Mouse (Mus musculus): ENCODE data around the gene Ubl3.

Ubl3 gene

DNA sequence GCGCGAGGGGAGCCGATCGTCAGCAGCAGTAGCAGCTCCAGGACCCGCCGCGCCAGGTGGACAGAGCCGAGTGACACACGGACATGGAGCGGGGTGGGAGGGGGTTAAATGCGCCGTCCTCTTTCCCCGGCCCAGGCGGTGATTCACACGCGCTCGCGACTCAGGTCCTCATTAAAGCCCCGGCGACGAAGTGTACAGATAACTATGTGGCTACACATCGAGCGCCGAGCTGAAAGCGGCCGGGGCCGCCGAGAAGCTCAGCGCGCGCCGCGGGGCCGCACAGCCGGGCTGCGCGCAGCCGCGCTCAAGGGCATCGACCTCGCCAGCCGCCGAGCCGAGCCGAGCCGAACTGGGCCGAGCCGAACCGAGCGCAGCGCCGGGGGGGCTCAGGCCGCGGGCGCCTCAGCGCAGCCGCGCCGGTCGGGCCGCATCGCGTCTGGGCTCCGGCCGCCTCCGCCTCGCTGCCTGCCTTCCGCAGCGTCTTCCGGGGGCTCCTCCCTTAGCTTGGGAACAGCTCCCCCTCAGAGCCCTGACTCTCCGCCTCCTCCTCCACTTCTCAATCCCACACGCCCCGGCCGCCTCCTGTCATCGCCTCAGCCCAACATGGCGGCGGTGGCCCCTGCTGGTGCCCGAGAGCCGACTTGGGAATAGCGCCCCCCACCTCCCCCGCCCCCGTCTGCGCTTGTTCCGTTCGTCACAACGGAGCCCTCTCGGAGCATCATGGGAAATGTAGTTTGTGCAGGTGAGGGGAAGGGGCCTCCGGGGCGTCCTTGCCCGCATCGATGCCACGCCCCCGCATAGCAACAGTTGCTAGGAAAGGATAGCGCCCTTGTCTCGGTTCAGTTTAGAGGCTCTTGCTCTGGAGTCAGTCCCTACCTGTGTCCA, at the start of gene Ubl3:
Gene Ubl3 (minus strand): TSS at position 603 of the 885 bp plus-strand sequence.
- DNase-seq (ENCODE audit: low read depth, low spot score) = peak; percentile 99

DNA sequence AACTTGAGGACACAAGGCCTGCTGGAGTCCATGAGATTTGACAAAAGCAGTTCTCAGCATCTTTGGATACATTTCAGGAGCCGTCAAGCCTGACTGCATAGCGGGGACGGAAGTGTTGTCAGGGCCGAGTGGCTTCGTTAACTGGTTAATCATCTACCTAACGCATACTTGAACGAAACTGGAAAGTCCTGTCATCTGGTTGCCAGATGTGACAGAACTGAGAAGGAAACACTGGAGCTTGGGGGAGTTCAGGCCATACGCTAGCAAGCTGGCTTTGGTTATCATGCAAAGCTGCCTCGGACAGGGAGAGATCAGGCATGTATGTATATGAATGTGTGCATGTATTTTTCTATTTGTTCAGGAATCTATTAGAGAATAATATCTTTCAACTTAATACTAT, 45.8 kb upstream of the Ubl3 start:
- DNase-seq (ENCODE audit: low read depth, low spot score) = no peak

DNA sequence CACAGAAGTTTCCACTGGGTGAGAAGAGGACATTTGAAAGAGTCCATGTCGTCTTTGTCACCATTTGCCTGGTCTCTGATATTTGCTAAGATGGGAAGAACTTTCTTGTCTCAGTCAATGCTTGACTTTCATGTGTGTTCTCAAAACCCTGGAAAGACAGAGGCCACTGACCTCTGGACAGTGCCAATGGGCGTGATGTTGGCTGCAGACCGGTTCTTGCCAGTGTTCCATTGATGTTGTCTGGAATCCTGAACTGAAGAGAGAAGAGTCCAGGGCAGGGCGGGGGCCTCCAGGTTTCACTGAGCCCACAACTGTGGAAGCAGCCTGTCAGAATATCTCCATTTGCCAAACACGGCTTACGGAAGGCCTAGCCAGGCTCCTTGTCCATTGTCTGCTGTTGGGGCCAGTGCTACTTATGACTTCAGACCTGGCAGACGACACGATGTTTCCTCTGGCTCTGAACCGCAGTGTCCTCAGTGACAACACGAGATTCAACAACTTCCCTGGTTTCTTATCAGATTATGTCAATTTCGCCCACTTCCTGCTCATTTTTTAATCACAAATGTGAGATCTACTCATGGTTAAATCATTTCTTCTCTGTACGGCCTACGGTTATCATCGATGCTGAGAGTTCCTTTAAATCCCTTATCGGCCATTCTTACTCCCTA, 43.6 kb upstream of the Ubl3 start:
- DNase-seq (ENCODE audit: low read depth, low spot score) = no peak

DNA sequence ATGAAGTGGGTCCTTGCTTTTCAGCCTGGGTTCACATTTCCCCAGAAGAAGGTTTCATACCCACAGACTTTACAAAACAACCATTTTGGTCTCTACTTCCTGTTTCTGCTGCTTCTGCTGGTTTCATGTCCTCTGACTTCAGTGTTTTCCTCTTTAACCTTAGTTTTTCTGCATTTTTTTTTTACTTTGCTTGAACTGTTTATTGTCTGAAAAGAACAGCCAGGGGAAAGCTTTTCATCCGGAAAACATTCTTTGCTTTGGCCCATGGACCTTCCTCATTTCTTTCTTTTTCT, 42.8 kb upstream of the Ubl3 start:
- no peak for DNase-seq (ENCODE audit: low read depth, low spot score)

DNA sequence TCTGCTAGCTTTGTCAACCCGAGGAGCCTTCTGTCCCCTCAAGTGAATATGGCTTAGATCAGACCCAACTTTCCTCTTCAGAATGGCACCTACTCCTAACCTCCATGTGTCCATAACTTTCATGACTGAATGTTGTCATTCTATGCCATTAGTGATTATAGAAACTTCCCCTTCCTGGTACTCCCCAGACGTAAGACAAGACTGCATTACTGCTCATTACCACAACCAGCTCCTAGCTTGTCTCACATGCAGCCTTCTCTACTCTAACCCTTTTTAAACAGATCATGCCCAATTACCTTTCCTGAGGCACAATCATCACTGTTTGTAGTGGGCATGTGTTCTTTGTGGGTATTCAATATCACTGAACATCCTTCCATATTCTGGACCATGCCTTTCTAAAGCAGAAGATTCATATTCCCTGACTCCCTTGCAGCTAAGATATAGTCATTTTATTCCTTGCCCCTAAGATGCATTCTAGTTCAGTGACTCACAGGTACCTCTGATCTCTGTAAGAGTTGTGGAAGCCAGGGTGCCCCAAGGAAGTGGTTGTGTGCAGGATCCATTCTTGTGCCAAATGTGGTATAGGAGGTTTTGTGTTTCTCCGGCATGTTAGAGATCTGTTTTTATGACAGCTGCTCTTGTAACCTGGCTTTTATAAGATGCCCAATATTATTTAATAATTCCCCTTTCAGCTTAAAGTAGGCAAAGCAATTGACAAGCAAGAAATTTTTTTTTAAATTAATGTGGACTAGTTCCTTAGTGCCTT, 42.3 kb upstream of the Ubl3 start:
- DNase-seq (ENCODE audit: low read depth, low spot score) = no peak

DNA sequence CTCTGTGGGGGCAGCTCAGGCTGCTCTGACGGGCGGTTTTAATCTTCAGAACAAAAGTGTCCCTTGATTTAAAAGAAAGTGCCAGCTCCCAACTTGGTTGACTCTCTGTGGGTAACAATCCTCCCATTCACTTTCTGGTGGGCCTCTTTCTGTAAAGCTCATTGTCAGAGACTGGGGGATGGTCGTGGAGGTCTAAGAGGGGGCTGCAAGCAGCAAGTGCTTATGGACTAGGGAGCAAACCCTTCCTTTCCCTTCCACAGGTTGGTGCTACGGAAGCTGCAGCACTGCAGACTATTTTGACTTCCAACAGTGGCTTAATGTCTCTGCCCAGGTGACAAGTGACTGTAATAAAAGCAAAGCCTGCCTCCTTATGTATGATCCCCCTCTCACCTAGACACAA, 41.0 kb upstream of the Ubl3 start:
- DNase-seq (ENCODE audit: low read depth, low spot score) = no peak

DNA sequence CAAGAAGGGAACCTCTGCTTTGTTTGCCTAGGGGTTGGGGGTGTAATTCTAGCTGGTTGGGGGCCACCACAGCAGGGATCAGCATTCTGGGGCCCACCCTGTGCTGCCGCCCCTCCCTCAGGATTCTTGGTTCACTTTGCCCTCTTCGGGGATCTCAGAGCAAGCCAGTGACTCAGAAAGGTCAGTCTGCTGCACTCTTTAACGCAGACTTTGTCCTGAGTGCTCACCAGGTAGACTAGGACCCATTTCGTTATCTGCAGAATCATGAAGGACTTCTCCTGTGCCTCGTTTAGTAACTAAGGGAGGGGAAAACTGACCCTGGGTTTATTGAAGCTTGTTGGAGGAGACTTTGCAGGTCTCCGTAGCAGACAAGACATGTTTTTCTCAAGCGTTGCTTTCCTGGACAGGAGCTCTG, 38.9 kb upstream of the Ubl3 start:
- peak; percentile 65 for DNase-seq (ENCODE audit: low read depth, low spot score)

DNA sequence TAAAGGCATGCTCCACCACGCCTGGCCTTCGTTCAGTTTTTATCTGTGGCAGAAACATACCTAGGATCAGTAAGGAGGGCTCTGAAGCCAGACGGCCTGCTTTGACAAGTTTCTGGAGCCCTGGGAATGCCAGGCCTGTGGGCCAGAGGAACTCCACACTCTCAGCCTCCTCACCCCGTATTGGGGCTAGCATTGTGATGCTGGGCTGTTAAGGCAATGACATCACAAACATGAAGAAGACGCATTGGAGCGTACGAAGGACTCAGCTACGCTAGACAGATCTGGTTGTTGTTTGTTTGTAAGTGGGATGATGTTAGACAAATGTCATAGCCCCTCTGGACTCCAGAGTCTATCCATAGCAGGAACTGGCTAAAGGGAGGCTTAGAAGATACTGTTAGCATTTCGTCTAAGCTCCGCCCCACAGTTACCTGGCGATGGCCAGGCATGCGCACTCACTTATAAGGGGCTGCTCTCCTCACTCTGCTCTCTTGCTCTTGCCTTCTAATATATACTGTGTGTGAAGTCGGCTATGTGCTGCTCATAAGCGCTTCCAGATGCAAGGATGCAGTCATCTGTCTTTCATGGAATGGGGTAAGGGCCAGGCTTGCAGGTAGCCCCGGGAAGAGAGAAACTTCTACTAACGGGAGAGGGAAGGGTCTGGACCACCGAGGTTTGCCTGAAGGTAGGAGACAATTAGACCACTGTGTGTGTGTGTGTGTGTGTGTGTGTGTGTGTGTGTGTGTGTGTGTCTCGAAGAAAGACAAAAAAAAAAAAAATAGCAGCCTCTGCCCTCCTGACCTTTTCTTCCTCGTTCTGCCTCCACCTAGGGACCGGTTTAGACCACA, 38.2 kb upstream of the Ubl3 start:
- peak; percentile 59 for DNase-seq (ENCODE audit: low read depth, low spot score)

DNA sequence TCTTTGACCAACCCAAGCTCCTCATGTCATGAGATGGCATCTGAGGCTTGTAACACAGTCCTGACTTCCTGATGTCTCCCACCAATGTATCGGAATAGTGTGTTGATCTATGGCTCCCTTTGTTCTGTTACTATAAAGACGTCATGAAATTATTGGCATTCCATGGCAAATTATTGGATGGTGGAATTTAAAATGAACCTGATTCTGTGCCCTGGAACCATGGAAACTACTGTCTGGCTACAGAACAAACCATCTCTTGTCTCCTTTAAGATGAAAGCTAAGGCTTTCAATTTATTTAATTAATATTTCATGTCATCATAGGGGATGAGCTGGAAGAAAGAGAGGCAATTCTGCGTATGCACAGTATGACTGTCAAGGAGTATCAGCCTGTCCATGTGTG, 36.4 kb upstream of the Ubl3 start:
- DNase-seq (ENCODE audit: low read depth, low spot score) = no peak

DNA sequence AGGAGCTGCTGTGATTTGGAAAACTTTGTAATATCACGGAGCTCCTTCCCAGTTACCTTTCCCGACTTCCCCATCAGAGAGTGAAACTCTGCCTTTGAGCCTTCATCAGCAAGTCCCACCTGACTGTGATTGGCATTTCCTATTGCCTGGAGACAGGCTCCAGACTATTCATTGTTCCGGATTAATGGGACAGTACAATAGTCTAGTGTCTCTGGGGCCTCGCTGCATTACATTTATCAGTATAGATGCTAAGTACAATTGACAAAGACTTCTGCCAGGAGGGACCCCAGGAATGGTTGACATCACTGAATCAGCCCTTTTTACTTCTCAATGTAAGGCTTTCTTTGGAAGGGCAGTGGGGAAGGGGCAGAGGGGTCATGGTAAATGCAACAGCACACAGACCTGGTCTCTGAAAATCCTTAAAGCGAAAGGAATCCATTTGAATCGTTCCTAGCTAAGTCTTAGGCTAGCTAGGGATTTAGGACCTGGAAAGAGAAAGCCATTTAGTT, 35.6 kb upstream of the Ubl3 start:
- DNase-seq (ENCODE audit: low read depth, low spot score) = no peak

DNA sequence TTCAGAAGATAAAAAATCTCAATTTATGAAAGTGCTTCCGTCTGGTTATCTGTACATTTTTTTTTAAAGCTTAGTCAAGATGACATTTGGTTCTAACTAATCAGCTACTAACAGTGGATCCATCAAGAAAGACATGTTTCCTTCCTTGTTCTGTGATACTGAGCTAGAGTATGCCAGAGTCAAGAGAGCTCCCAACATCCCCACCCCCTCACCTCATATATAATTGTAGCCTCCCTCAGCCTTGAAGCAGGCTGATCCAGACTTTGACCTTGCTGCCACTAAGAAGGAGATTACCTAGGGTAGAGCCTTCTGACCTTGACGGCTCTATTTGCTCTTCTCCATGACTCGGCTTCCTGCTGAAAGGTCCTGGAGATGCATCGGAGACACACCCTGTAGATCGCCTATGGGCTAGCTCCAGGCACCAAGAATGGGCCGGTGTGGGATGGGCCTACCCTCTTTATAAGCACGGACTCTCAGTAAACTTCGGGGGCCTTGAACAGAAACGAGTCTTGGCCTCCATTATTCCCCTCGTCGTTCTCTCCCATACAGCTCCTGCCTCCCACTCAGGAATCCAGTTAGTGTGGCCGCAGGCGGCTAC, 27.9 kb upstream of the Ubl3 start:
- DNase-seq (ENCODE audit: low read depth, low spot score) = peak; percentile 63

DNA sequence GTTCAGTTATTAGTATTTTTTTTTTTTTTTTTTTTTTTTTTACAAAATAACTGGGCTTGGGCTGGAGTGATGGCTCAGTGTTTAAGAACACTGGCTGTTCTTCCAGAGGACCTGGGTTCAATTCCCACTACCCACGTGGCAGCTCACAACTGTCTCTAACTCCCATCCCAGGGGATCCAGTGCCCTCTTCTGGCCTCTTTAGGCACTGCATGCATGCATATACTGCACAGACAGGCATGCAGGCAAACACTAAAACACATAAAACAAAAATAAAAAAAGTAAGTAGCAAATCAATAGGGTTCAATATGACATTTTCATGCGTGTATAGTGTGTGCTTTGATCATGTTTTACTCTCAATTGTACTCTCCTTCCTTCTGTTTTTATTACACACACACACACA, 26.6 kb upstream of the Ubl3 start:
- DNase-seq (ENCODE audit: low read depth, low spot score) = peak; percentile 46

DNA sequence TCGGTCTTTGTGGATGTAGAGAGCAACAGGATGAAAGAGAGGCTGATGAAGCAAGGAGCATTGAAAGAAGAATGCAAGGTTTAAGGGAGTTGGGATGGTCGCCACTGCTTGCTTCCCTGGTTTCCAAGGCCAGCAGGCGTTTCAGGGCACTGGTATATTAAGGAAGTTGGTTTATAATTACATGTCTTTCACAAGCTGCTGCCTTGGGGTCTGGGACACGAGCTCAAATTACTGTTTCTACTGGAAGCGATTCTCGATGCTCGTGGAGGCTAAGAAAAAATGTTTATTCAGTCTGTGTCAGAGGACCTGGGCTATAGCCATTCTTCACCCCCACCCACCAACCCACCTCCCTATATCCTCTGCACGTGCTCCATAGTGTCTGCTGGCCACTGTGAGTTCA, 25.8 kb upstream of the Ubl3 start:
- no peak for DNase-seq (ENCODE audit: low read depth, low spot score)

DNA sequence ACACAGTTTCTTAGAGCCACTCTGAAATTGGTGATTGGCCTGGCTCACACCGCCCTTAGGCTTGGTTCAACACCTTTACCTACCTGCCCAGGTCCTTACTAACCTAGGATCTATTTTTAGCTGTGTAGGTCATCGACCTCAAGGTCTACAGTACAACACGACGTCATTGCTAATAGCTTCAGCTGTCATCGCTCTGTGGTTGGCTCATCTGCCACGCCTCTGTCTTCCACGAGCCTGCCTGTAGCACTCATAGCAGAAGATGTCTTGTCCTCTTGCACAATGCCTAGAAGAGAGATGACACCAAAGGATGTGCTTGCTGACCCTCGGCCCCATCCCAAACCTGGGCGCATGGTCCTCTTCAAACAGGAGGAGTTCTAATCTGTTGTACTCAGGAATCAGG, 24.7 kb upstream of the Ubl3 start:
- no peak for DNase-seq (ENCODE audit: low read depth, low spot score)

DNA sequence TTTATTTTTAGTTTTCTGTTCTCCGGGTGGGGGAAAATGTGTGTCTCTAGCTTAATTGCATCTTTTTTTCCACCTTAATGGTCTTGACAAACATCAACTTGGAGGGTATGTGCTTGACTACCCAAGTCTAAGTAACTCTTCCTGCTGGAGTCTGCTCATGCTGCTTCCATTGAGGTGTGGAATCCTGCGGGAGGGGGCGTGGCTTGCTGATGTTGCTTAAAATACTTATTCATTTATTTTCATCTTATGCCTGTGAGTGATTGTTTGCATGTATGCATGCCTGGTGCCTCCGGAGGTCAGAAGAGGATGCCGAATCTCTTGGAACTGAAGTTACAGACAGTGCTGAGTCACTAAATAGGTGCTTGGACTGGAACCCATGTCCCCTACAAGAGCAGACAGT, 22.6 kb upstream of the Ubl3 start:
- no peak for DNase-seq (ENCODE audit: low read depth, low spot score)

DNA sequence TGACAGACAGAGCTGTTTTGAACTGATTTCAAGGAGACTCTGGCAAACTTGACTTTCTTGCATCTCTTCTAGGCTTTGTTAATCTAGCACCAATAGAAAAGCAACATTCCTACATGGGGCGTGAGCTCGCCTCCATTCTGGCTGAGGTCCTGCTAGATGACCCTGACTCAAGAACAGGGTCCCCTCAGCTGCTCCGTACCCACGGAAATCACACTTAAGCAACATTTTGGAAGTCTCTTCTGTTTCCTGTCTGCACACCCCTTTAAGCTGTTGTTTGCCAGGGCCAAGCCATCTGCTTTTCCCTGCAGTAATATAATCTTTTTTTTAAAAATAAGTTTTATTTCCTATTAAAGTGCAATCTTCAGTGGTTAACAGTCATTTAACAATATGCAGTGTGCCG, 20.1 kb upstream of the Ubl3 start:
- no peak for DNase-seq (ENCODE audit: low read depth, low spot score)

DNA sequence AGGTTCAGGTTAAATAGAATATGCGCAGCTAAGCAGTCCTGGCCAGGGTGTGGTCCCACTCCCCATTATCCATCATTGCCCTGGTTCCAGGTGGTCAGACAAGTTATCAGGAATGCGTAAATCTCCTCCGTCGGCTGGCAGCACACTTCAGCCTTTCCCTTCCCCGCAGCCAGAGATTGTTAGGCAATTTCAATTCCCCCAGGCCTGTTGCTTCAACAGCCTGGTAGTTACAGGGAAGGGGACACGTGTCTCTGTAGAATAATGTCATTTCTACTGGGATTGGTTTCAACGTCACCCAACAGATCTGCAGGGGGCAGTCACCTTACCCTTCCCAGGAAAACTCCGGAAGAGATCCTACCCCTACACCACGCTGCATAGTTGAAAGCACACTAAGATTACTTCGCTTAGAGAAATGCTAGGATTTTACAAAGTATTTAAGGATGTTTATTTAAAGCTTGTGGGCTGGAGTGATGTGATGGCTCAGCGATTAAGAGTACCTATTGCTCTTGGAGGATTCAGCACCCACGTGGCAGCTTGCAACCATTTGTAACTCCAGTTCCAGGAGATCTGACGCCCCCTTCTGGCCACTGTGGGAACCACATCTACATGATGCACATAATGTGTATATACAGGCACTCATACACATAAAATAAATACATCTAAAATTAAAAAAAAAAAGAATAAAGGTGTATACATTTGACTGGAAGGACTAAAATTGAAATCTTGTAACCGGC, 18.1 kb upstream of the Ubl3 start:
- DNase-seq (ENCODE audit: low read depth, low spot score) = peak; percentile 86

DNA sequence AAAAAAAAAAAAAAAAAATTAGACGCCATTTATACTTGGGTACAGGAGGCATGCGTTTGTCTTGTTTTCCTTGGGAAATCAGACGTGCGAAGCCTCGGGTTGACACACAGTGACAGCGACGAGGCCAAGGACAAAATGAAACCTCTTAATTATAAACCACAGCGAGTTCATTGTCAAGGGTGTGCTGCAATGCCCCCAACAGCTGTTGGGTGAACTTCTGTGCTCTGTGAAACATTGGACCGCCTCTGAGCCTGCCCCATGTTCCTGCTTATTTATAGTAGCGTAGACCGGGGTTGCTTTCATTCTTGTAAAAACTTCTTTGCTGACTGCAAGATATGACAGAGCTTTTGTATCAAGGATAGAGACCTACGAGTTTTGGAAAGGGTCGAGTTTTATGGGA, 16.9 kb upstream of the Ubl3 start:
- DNase-seq (ENCODE audit: low read depth, low spot score) = no peak

DNA sequence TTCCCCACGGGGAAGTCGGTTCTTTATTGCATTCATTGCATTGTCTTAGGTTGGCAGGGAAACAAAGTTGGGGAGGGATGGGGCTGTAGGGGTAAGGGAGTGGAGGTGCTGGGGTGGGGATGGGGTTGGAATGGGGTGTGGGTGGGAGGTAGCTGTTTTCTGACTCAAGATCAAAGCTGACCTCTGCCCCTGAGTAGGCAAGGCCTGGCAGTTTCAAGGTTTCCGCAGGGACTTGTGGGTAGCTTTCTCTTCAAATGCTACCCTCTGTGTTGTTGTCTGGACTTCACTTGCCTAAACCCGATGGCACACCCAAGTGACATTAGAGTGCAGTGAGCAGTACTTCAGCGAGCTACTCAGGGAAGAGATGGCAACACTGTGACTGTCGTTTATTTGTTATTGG, 13.0 kb upstream of the Ubl3 start:
- DNase-seq (ENCODE audit: low read depth, low spot score) = peak; percentile 84

DNA sequence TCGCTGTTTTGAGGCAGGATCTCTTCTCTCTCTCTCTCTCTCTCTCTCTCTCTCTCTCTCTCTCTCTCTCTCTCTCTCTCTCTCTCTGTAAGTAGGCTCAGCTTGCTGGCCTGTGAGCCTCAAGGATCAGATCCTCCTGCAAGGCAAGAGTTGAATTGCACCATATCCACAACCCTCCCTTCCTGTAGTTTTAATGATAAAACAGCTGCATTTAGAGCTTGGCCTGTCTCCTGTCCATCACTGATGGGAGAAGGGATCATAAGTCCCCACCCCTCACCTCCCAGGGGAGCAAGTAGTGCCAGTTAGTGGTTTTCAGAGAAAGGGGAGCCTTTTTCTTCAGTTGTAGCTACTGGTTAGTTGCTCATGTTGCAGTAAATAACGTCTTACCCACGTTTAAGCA, 11.5 kb upstream of the Ubl3 start:
- no peak for DNase-seq (ENCODE audit: low read depth, low spot score)
